Mouse (Mus musculus): ENCODE data around the gene Trappc3l. TPM values are rescaled to one million over a fixed set of nuclear protein-coding genes. Genes with fewer than 3 reads are reported as not detected.
A peak's percentile ranks its signal among the peaks of the same experiment; 100 is the strongest.

The Trappc3l gene
- total and polyA plus RNA-seq, 2 experiments from 2014 or later: not detected

DNA sequence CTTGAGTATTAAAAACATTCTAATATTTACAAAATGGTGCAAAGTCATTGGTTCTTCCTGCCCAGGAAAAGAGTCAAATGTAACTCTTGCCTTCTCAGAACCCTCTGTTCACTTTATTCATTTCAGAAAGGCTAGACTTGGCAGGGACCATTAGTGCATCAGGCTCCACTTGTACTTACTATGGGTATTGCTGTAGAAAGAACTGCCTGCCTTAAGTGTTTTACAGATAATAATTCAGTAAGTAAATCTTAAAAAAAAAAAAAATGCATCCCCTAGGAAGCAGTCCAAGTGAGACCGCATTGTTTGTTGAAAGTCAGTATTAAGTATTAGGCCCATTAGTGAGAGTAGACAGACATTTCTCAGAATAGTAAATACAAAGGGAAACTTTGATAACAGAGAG, 49.1 kb downstream of the Trappc3l start:
- Histone ChIP-seq H3K4me2 (ENCODE audit: low read depth, low read length) (no peak overlapping the region), H3K4me1 (ENCODE audit: control insufficient read depth, insufficient read depth) (no peaks in the 10 kb centered on the region), H3K9me3 (replicated peaks; ENCODE audit: control insufficient read depth, low read length) (no peaks in the 10 kb centered on the region), H3K4me3 (ENCODE audit: low read depth, low read length) (no peak overlapping the region), H3K27ac (ENCODE audit: low read depth) (no peak overlapping the region), H3K27me3 (ENCODE audit: control insufficient read depth, insufficient read depth, low read length) (no peaks in the 10 kb centered on the region), H3K9ac (replicated peaks; ENCODE audit: low read depth, low read length) (no peak overlapping the region), H3K36me3 (replicated peaks; ENCODE audit: control insufficient read depth, insufficient read depth, low read length) (no peaks in the 10 kb centered on the region)
- DNase-seq (ENCODE audit: low spot score) (no peak), ATAC-seq (ENCODE audit: insufficient read depth, low read depth) (no peak)
- no peak for TF ChIP-seq EP300 (IDR thresholded peaks at IDR 0.05; ENCODE audit: low read depth)
- TF ChIP-seq CTCF (IDR thresholded peaks at IDR 0.05; ENCODE audit: low read depth): no peak
- WGBS: 49% methylated on average over 1 of the region's 1 CpGs

DNA sequence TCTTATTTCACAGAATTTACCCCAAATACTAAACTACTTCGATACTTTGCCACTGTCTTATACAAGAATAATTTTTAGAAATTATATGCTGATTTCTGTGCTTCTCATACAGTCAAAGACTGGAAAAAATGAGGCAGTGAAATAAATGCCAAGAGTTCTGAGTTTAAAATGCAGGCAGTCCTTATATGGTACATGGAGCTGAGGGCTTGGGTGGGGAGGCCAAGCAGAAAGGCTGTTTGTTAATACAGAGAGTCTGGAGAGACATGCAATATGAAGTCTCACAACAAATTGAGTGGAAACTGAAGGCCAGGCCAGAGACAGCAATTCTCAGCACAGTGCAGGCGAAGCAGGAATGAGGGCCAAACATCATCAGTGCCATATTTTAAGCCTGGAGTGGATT, 51.1 kb downstream of the Trappc3l start:
- Histone ChIP-seq H3K4me2 (ENCODE audit: low read depth, low read length) (no peak overlapping the region), H3K4me3 (ENCODE audit: low read depth, low read length) (no peak overlapping the region), H3K9me3 (replicated peaks; ENCODE audit: control insufficient read depth, low read length) (no peaks in the 10 kb centered on the region), H3K36me3 (replicated peaks; ENCODE audit: control insufficient read depth, insufficient read depth, low read length) (no peaks in the 10 kb centered on the region), H3K27ac (ENCODE audit: low read depth) (no peak overlapping the region), H3K4me1 (ENCODE audit: control insufficient read depth, insufficient read depth) (no peaks in the 10 kb centered on the region), H3K27me3 (ENCODE audit: control insufficient read depth, insufficient read depth, low read length) (no peaks in the 10 kb centered on the region), H3K9ac (replicated peaks; ENCODE audit: low read depth, low read length) (no peak overlapping the region)
- WGBS: 79% methylated on average over 2 of the region's 2 CpGs
- ATAC-seq (ENCODE audit: insufficient read depth, low read depth) (no peak), DNase-seq (ENCODE audit: low spot score) (no peak)
- TF ChIP-seq CTCF (IDR thresholded peaks at IDR 0.05; ENCODE audit: low read depth) (no peak), EP300 (IDR thresholded peaks at IDR 0.05; ENCODE audit: low read depth) (no peak)

- TF ChIP-seq CTCF (IDR thresholded peaks at IDR 0.05; ENCODE audit: low read depth) (no peak), EP300 (IDR thresholded peaks at IDR 0.05; ENCODE audit: low read depth) (no peak)
- H3K36me3 ChIP-seq (replicated peaks; ENCODE audit: control insufficient read depth, insufficient read depth, low read length): no peaks in the 10 kb centered on the region
- DNase-seq (ENCODE audit: low spot score): no peak
- 66% methylated on average over 3 of the region's 3 CpGs for WGBS
- no peak overlapping the region for H3K27ac ChIP-seq (ENCODE audit: low read depth)
- no peaks in the 10 kb centered on the region for H3K9me3 ChIP-seq (replicated peaks; ENCODE audit: control insufficient read depth, low read length)
- H3K4me1 ChIP-seq (ENCODE audit: control insufficient read depth, insufficient read depth): 0 out of 2 replicates have a peak, but pooled peaks cover 4% of the 10 kb centered on the region
- H3K9ac ChIP-seq (replicated peaks; ENCODE audit: low read depth, low read length): no peak overlapping the region
- ATAC-seq (ENCODE audit: insufficient read depth, low read depth): no peak
- no peak overlapping the region for H3K4me3 ChIP-seq (ENCODE audit: low read depth, low read length)
- H3K4me2 ChIP-seq (ENCODE audit: low read depth, low read length): no peak overlapping the region
- no peaks in the 10 kb centered on the region for H3K27me3 ChIP-seq (ENCODE audit: control insufficient read depth, insufficient read depth, low read length)
Observed at GRCm38 (mm10) chr10:34089517-34089916, 52.1 kb downstream of the Trappc3l start.

GRCm38 (mm10) chr10:34090481-34090880, 53.1 kb downstream of the Trappc3l start:
- Histone ChIP-seq H3K4me3 (ENCODE audit: low read depth, low read length) (no peak overlapping the region), H3K4me2 (ENCODE audit: low read depth, low read length) (no peak overlapping the region), H3K4me1 (ENCODE audit: control insufficient read depth, insufficient read depth) (peaks cover 9% of the 10 kb centered on the region; the same call in 1 of the 2 replicates), H3K27ac (ENCODE audit: low read depth) (no peak overlapping the region), H3K36me3 (replicated peaks; ENCODE audit: control insufficient read depth, insufficient read depth, low read length) (no peaks in the 10 kb centered on the region), H3K9me3 (replicated peaks; ENCODE audit: control insufficient read depth, low read length) (no peaks in the 10 kb centered on the region), H3K9ac (replicated peaks; ENCODE audit: low read depth, low read length) (no peak overlapping the region), H3K27me3 (ENCODE audit: control insufficient read depth, insufficient read depth, low read length) (no peaks in the 10 kb centered on the region)
- TF ChIP-seq EP300 (IDR thresholded peaks at IDR 0.05; ENCODE audit: low read depth) (no peak), CTCF (IDR thresholded peaks at IDR 0.05; ENCODE audit: low read depth) (no peak)
- ATAC-seq (ENCODE audit: insufficient read depth, low read depth) (no peak), DNase-seq (ENCODE audit: low spot score) (no peak)
- 55% methylated on average over 1 of the region's 1 CpGs for WGBS

- Histone ChIP-seq H3K4me2 (ENCODE audit: low read depth, low read length) (no peak overlapping the region), H3K9me3 (replicated peaks; ENCODE audit: control insufficient read depth, low read length) (no peaks in the 10 kb centered on the region), H3K4me3 (ENCODE audit: low read depth, low read length) (no peak overlapping the region), H3K27me3 (ENCODE audit: control insufficient read depth, insufficient read depth, low read length) (no peaks in the 10 kb centered on the region), H3K4me1 (ENCODE audit: control insufficient read depth, insufficient read depth) (peaks cover 9% of the 10 kb centered on the region; the same call in 1 of the 2 replicates), H3K36me3 (replicated peaks; ENCODE audit: control insufficient read depth, insufficient read depth, low read length) (no peaks in the 10 kb centered on the region), H3K9ac (replicated peaks; ENCODE audit: low read depth, low read length) (no peak overlapping the region), H3K27ac (ENCODE audit: low read depth) (no peak overlapping the region)
- DNase-seq (ENCODE audit: low spot score): no peak
- ATAC-seq (ENCODE audit: insufficient read depth, low read depth): no peak
- 34% methylated on average over 5 of the region's 5 CpGs for WGBS
- no peak for TF ChIP-seq EP300 (IDR thresholded peaks at IDR 0.05; ENCODE audit: low read depth)
- no peak for TF ChIP-seq CTCF (IDR thresholded peaks at IDR 0.05; ENCODE audit: low read depth)
Observed at GRCm38 (mm10) chr10:34091888-34092287, 54.5 kb downstream of the Trappc3l start.

GRCm38 (mm10) chr10:34095147-34095546, 57.8 kb downstream of the Trappc3l start:
- Histone ChIP-seq H3K9ac (replicated peaks; ENCODE audit: low read depth, low read length) (no peak overlapping the region), H3K4me1 (ENCODE audit: control insufficient read depth, insufficient read depth) (peaks cover 9% of the 10 kb centered on the region; the same call in 1 of the 2 replicates), H3K4me2 (ENCODE audit: low read depth, low read length) (peak overlapping the region; percentile 64), H3K4me3 (ENCODE audit: low read depth, low read length) (peak overlapping the region; percentile 45), H3K27ac (ENCODE audit: low read depth) (0 out of 2 replicates have a peak overlapping the region, but pooled peaks have one; percentile 74), H3K36me3 (replicated peaks; ENCODE audit: control insufficient read depth, insufficient read depth, low read length) (no peaks in the 10 kb centered on the region), H3K9me3 (replicated peaks; ENCODE audit: control insufficient read depth, low read length) (no peaks in the 10 kb centered on the region), H3K27me3 (ENCODE audit: control insufficient read depth, insufficient read depth, low read length) (no peaks in the 10 kb centered on the region)
- TF ChIP-seq CTCF (IDR thresholded peaks at IDR 0.05; ENCODE audit: low read depth): no peak
- no peak for TF ChIP-seq EP300 (IDR thresholded peaks at IDR 0.05; ENCODE audit: low read depth)
- DNase-seq (ENCODE audit: low spot score) (no peak), ATAC-seq (ENCODE audit: insufficient read depth, low read depth) (no peak)
- WGBS: 62% methylated on average over 2 of the region's 2 CpGs

All from heart, postnatal 0 days (tissue).